Mouse (Mus musculus): ENCODE results near the gene Chrne. TPM values are rescaled to one million over a fixed set of nuclear protein-coding genes. Genes with fewer than 3 reads are reported as not detected.

Gene Chrne
- polyA plus RNA-seq, 1 experiment from 2014 or later: 0.58 TPM

GRCm38 (mm10) chr11:70658942-70659341 is 39.9 kb upstream of the Chrne start:
- DNase-seq (ENCODE audit: low spot score): no peak
- H3K4me1 ChIP-seq (ENCODE audit: control insufficient read depth, insufficient read depth, low read length): peaks cover 29% of the 10 kb centered on the region
- no peaks in the 10 kb centered on the region for H3K27me3 ChIP-seq (replicated peaks; ENCODE audit: control insufficient read depth, insufficient read depth, low read length)
- 61% methylated on average over 8 of the region's 8 CpGs for WGBS
- no peaks in the 10 kb centered on the region for H3K9me3 ChIP-seq (ENCODE audit: control insufficient read depth, low read length)
- ATAC-seq (ENCODE audit: low read depth): no peak
- no peak overlapping the region for H3K4me3 ChIP-seq (ENCODE audit: low read depth, low read length)
- H3K4me2 ChIP-seq (ENCODE audit: low read depth, low read length): no peak overlapping the region; the same call in 1 of the 2 replicates
- peaks cover 36% of the 10 kb centered on the region for H3K36me3 ChIP-seq (ENCODE audit: control insufficient read depth, insufficient read depth, low read length)
- H3K27ac ChIP-seq (replicated peaks; ENCODE audit: low read depth, low read length): peak overlapping the region; percentile 15; the same call in 1 of the 2 replicates
- peak overlapping the region; percentile 2; the same call in 1 of the 2 replicates for H3K9ac ChIP-seq (ENCODE audit: low read depth, low read length)

GRCm38 (mm10) chr11:70658521-70658920 is 39.5 kb upstream of the Chrne start:
- ATAC-seq (ENCODE audit: low read depth) (no peak), DNase-seq (ENCODE audit: low spot score) (no peak)
- Histone ChIP-seq H3K36me3 (ENCODE audit: control insufficient read depth, insufficient read depth, low read length) (peaks cover 32% of the 10 kb centered on the region), H3K4me2 (ENCODE audit: low read depth, low read length) (peak overlapping the region; percentile 2; the same call in 1 of the 2 replicates), H3K4me3 (ENCODE audit: low read depth, low read length) (0 out of 2 replicates have a peak overlapping the region, but pooled peaks have one; percentile 2), H3K27ac (replicated peaks; ENCODE audit: low read depth, low read length) (no peak overlapping the region), H3K9me3 (ENCODE audit: control insufficient read depth, low read length) (no peaks in the 10 kb centered on the region), H3K4me1 (ENCODE audit: control insufficient read depth, insufficient read depth, low read length) (peaks cover 29% of the 10 kb centered on the region), H3K9ac (ENCODE audit: low read depth, low read length) (no peak overlapping the region; the same call in 1 of the 2 replicates), H3K27me3 (replicated peaks; ENCODE audit: control insufficient read depth, insufficient read depth, low read length) (no peaks in the 10 kb centered on the region)
- WGBS: 82% methylated on average over 5 of the region's 5 CpGs

DNA sequence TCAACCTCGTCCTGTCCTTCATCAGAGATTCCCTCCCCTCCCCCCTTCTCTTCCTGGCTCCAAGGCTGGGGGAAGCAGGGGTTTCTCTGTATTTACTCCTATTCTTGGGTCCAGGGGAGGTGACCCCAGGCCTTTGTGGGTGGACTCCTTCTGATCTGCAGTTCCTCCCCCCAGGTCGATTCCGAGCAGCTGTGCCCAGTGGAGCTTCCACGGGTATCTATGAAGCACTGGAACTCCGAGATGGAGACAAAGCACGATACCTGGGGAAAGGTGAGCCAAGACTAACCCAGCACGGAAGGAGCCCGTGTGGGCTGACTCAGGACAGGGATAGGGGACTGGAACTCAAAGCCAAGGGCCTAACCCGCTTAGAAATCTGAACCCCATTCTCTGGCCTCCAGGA is 39.0 kb upstream of the Chrne start:
- Histone ChIP-seq H3K9ac (ENCODE audit: low read depth, low read length) (no peak overlapping the region), H3K4me1 (ENCODE audit: control insufficient read depth, insufficient read depth, low read length) (peaks cover 29% of the 10 kb centered on the region), H3K4me3 (ENCODE audit: low read depth, low read length) (0 out of 2 replicates have a peak overlapping the region, but pooled peaks have one; percentile 6), H3K4me2 (ENCODE audit: low read depth, low read length) (peak overlapping the region; percentile 98; the same call in 1 of the 2 replicates), H3K9me3 (ENCODE audit: control insufficient read depth, low read length) (no peaks in the 10 kb centered on the region), H3K36me3 (ENCODE audit: control insufficient read depth, insufficient read depth, low read length) (peaks cover 28% of the 10 kb centered on the region), H3K27me3 (replicated peaks; ENCODE audit: control insufficient read depth, insufficient read depth, low read length) (no peaks in the 10 kb centered on the region), H3K27ac (replicated peaks; ENCODE audit: low read depth, low read length) (peak overlapping the region; percentile 15; the same call in 1 of the 2 replicates)
- WGBS: 47% methylated on average over 9 of the region's 9 CpGs
- DNase-seq (ENCODE audit: low spot score): no peak
- ATAC-seq (ENCODE audit: low read depth): no peak

GRCm38 (mm10) chr11:70657573-70657972 is 38.6 kb upstream of the Chrne start:
- Histone ChIP-seq H3K27me3 (replicated peaks; ENCODE audit: control insufficient read depth, insufficient read depth, low read length) (no peaks in the 10 kb centered on the region), H3K4me1 (ENCODE audit: control insufficient read depth, insufficient read depth, low read length) (peaks cover 31% of the 10 kb centered on the region), H3K9ac (ENCODE audit: low read depth, low read length) (no peak overlapping the region), H3K27ac (replicated peaks; ENCODE audit: low read depth, low read length) (peak overlapping the region; percentile 90), H3K4me3 (ENCODE audit: low read depth, low read length) (0 out of 2 replicates have a peak overlapping the region, but pooled peaks have one; percentile 6), H3K4me2 (ENCODE audit: low read depth, low read length) (peak overlapping the region; percentile 98), H3K9me3 (ENCODE audit: control insufficient read depth, low read length) (no peaks in the 10 kb centered on the region), H3K36me3 (ENCODE audit: control insufficient read depth, insufficient read depth, low read length) (peaks cover 27% of the 10 kb centered on the region)
- WGBS: 41% methylated on average over 6 of the region's 6 CpGs
- ATAC-seq (ENCODE audit: low read depth): no peak
- no peak for DNase-seq (ENCODE audit: low spot score)

GRCm38 (mm10) chr11:70656964-70657363 is 37.9 kb upstream of the Chrne start, which contains the start of gene Eno3:
Gene Eno3 (plus strand): TSS chr11:70657202.
- Histone ChIP-seq H3K4me1 (ENCODE audit: control insufficient read depth, insufficient read depth, low read length) (peaks cover 37% of the 10 kb centered on the region), H3K9ac (ENCODE audit: low read depth, low read length) (peak within 1 kb of the TSS; percentile 92), H3K4me3 (ENCODE audit: low read depth, low read length) (peak within 1 kb of the TSS; percentile 64), H3K4me2 (ENCODE audit: low read depth, low read length) (peak within 1 kb of the TSS; percentile 98), H3K9me3 (ENCODE audit: control insufficient read depth, low read length) (no peaks in the 10 kb centered on the region), H3K36me3 (ENCODE audit: control insufficient read depth, insufficient read depth, low read length) (peaks cover 27% of the 10 kb centered on the region), H3K27ac (replicated peaks; ENCODE audit: low read depth, low read length) (peak within 1 kb of the TSS; percentile 90), H3K27me3 (replicated peaks; ENCODE audit: control insufficient read depth, insufficient read depth, low read length) (no peaks in the 10 kb centered on the region)
- DNase-seq (ENCODE audit: low spot score) (no peak), ATAC-seq (ENCODE audit: low read depth) (no peak)
- 11% methylated on average over 3 of the region's 3 CpGs for WGBS

GRCm38 (mm10) chr11:70656456-70656927 is 37.5 kb upstream of the Chrne start:
- peak; percentile 63 for DNase-seq (ENCODE audit: low spot score)
- ATAC-seq (ENCODE audit: low read depth): peak; percentile 5; the same call in 1 of the 2 replicates
- H3K4me1 ChIP-seq (ENCODE audit: control insufficient read depth, insufficient read depth, low read length): peaks cover 39% of the 10 kb centered on the region
- peaks cover 29% of the 10 kb centered on the region for H3K36me3 ChIP-seq (ENCODE audit: control insufficient read depth, insufficient read depth, low read length)
- peak overlapping the region; percentile 98 for H3K4me2 ChIP-seq (ENCODE audit: low read depth, low read length)
- no peaks in the 10 kb centered on the region for H3K9me3 ChIP-seq (ENCODE audit: control insufficient read depth, low read length)
- peak overlapping the region; percentile 90 for H3K27ac ChIP-seq (replicated peaks; ENCODE audit: low read depth, low read length)
- peak overlapping the region; percentile 92 for H3K9ac ChIP-seq (ENCODE audit: low read depth, low read length)
- H3K4me3 ChIP-seq (ENCODE audit: low read depth, low read length): peak overlapping the region; percentile 64
- WGBS: 4% methylated on average over 16 of the region's 16 CpGs
- H3K27me3 ChIP-seq (replicated peaks; ENCODE audit: control insufficient read depth, insufficient read depth, low read length): no peaks in the 10 kb centered on the region

DNA sequence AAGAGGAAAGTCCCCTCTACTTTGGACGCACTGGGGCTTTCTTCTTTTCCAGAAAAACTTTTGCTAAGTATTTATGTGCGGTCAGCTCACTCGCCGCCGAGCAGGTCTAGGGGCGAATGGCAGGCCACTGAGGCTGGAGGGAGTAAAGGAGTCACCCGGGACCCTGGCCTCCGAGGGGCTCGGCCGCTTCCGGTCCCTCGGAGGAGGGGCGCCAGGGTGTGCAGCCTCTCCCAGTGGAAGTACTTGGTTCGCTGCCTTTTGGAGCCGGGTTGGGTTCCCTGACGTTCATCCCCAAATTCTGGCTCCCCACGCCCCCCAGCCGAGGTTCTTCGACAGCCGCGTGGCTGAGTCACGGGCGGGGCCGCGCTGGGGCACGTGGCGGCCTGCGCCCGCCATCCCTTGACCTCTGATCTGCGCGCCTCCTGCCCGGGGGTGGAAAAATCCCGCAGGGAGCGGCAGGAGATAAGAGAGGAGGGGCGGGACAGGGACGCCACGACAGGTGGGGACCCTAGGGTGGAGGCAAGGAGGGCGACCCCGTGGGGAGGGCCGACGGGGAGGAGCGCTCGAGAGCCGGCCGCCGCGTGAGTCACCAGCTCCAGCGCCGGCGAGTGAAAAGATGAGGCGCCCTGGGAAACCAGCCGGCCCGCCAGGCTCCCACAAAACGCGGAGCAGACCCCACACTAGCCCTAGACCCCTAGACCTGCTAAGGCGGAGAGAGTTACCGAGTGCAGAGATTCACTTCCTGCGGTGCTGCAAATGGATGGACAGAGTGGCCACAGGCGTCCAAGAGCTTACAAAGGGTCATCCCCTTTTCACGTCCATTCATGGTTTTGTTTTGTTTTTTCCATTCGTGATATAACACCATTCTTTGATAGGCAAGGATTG is 36.8 kb upstream of the Chrne start:
- Histone ChIP-seq H3K36me3 (ENCODE audit: control insufficient read depth, insufficient read depth, low read length) (peaks cover 31% of the 10 kb centered on the region), H3K27me3 (replicated peaks; ENCODE audit: control insufficient read depth, insufficient read depth, low read length) (no peaks in the 10 kb centered on the region), H3K9ac (ENCODE audit: low read depth, low read length) (peak overlapping the region; percentile 92), H3K4me2 (ENCODE audit: low read depth, low read length) (peak overlapping the region; percentile 98), H3K27ac (replicated peaks; ENCODE audit: low read depth, low read length) (peak overlapping the region; percentile 90), H3K4me1 (ENCODE audit: control insufficient read depth, insufficient read depth, low read length) (peaks cover 39% of the 10 kb centered on the region), H3K4me3 (ENCODE audit: low read depth, low read length) (peak overlapping the region; percentile 64), H3K9me3 (ENCODE audit: control insufficient read depth, low read length) (no peaks in the 10 kb centered on the region)
- WGBS: under 1% methylated on average over 57 of the region's 61 CpGs
- DNase-seq (ENCODE audit: low spot score) (peak; percentile 83), ATAC-seq (ENCODE audit: low read depth) (peak; percentile 47)

DNA sequence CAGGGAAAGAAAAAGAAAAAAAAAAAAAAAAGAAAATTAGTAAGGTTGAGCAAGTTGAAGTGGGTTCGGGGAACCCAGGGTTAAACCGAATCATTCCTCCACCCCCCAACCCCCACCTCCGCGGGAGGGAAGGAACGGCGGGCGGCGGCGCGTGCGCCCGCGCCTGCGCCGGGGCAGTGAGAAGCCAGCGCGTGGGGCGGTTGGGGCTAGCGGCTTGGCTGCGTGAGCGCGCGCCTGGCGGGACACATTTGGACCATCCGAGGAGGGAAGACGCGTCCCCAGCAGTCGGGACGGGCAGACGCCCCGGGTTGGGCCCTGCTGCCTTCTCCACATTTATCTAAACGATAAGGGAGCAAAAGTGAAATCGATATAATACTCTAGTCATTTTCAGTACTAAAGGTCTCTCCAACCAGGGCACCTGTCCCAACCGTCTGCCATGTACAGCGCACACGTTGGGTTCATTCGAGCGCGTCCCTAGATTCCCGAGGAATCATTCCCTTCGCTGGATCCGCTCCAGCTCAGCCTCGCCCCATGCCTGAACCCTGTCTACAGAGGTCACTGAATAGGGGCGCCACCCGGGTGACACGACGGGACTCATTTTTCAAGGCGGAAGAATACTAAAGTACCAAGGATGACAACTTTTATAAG is 36.0 kb upstream of the Chrne start:
- no peaks in the 10 kb centered on the region for H3K27me3 ChIP-seq (replicated peaks; ENCODE audit: control insufficient read depth, insufficient read depth, low read length)
- WGBS: under 1% methylated on average over 28 of the region's 48 CpGs
- ATAC-seq (ENCODE audit: low read depth) (peak; percentile 53), DNase-seq (ENCODE audit: low spot score) (peak; percentile 95)
- H3K4me1 ChIP-seq (ENCODE audit: control insufficient read depth, insufficient read depth, low read length): peaks cover 39% of the 10 kb centered on the region
- peak overlapping the region; percentile 92 for H3K9ac ChIP-seq (ENCODE audit: low read depth, low read length)
- no peaks in the 10 kb centered on the region for H3K9me3 ChIP-seq (ENCODE audit: control insufficient read depth, low read length)
- peak overlapping the region; percentile 90 for H3K27ac ChIP-seq (replicated peaks; ENCODE audit: low read depth, low read length)
- peak overlapping the region; percentile 64 for H3K4me3 ChIP-seq (ENCODE audit: low read depth, low read length)
- peaks cover 38% of the 10 kb centered on the region for H3K36me3 ChIP-seq (ENCODE audit: control insufficient read depth, insufficient read depth, low read length)
- H3K4me2 ChIP-seq (ENCODE audit: low read depth, low read length): peak overlapping the region; percentile 98
